Mouse (Mus musculus): ENCODE measurements at regions not wholly inside any gene's neighbourhood (a gene's known extent, or its start where the extent isn't known, plus 50 kb on each side); places are given as distances from the start of the nearest gene placed in this dataset. TPM values are rescaled to one million over a fixed set of nuclear protein-coding genes. Genes with fewer than 3 reads are reported as not detected.

DNA sequence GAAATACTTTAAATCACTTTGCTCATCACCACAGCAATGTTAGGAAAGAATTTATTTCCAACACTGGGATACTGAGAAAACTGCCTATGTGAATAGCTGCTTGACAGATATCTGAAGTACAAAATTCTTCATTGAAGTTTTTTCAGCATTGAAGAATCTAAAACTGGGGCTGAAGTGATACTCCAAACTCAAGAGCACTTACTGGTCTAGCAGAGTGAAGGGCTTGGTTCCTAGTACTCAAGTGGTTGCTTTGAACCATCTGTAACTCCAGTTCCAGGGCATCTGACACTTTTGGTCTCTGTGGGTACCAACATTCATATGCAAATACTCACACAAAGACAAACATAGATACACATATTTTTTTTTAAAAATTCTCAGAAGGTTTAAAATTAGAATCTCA lies 385.2 kb downstream of the Tex13c3 start:
- no peak overlapping the region for H3K9ac ChIP-seq (replicated peaks; ENCODE audit: low read length)
- DNase-seq (ENCODE audit: low spot score) = no peak
- no peak for ATAC-seq (replicated peaks; ENCODE audit: insufficient number of reproducible peaks, low FRiP score, low TSS enrichment, low read depth)
- H3K4me3 ChIP-seq (ENCODE audit: low read depth, low read length) = no peak overlapping the region
- H3K27ac ChIP-seq (replicated peaks; ENCODE audit: low read depth, low read length) = no peak overlapping the region
- no peaks in the 10 kb centered on the region for H3K27me3 ChIP-seq (ENCODE audit: control insufficient read depth, insufficient read depth, low read length)
- H3K36me3 ChIP-seq (replicated peaks; ENCODE audit: control insufficient read depth, insufficient read depth, low read depth, low read length) = no peaks in the 10 kb centered on the region
- no peak overlapping the region for H3K4me2 ChIP-seq (ENCODE audit: low read depth, low read length)
- H3K4me1 ChIP-seq (ENCODE audit: control insufficient read depth, insufficient read depth, low read length) = no peaks in the 10 kb centered on the region
- H3K9me3 ChIP-seq (replicated peaks; ENCODE audit: control insufficient read depth, low read length) = no peaks in the 10 kb centered on the region

GRCm38 (mm10) chrX:19084435-19084834 lies 396.7 kb downstream of the Tex13c3 start:
- WGBS = 95% methylated on average over 1 of the region's 1 CpGs
- no peak for ATAC-seq (replicated peaks; ENCODE audit: insufficient number of reproducible peaks, low FRiP score, low TSS enrichment, low read depth)
- no peak for DNase-seq (ENCODE audit: low spot score)
- Histone ChIP-seq H3K9me3 (replicated peaks; ENCODE audit: control insufficient read depth, low read length) (no peaks in the 10 kb centered on the region), H3K4me1 (ENCODE audit: control insufficient read depth, insufficient read depth, low read length) (no peaks in the 10 kb centered on the region), H3K4me2 (ENCODE audit: low read depth, low read length) (no peak overlapping the region), H3K27me3 (ENCODE audit: control insufficient read depth, insufficient read depth, low read length) (no peaks in the 10 kb centered on the region), H3K36me3 (replicated peaks; ENCODE audit: control insufficient read depth, insufficient read depth, low read depth, low read length) (no peaks in the 10 kb centered on the region), H3K27ac (replicated peaks; ENCODE audit: low read depth, low read length) (no peak overlapping the region), H3K9ac (replicated peaks; ENCODE audit: low read length) (no peak overlapping the region), H3K4me3 (ENCODE audit: low read depth, low read length) (no peak overlapping the region)

- Histone ChIP-seq H3K36me3 (replicated peaks; ENCODE audit: control insufficient read depth, insufficient read depth, low read depth, low read length) (no peaks in the 10 kb centered on the region), H3K27me3 (ENCODE audit: control insufficient read depth, insufficient read depth, low read length) (no peaks in the 10 kb centered on the region), H3K9me3 (replicated peaks; ENCODE audit: control insufficient read depth, low read length) (no peaks in the 10 kb centered on the region), H3K27ac (replicated peaks; ENCODE audit: low read depth, low read length) (no peak overlapping the region), H3K4me2 (ENCODE audit: low read depth, low read length) (no peak overlapping the region), H3K4me3 (ENCODE audit: low read depth, low read length) (no peak overlapping the region), H3K9ac (replicated peaks; ENCODE audit: low read length) (no peak overlapping the region), H3K4me1 (ENCODE audit: control insufficient read depth, insufficient read depth, low read length) (no peaks in the 10 kb centered on the region)
- no peak for DNase-seq (ENCODE audit: low spot score)
- no peak for ATAC-seq (replicated peaks; ENCODE audit: insufficient number of reproducible peaks, low FRiP score, low TSS enrichment, low read depth)
- 59% methylated on average over 2 of the region's 2 CpGs for WGBS
Measured at GRCm38 (mm10) chrX:19080021-19080420, 401.1 kb downstream of the Tex13c3 start.

MicroRNAs encoded in the stretch of these regions (microRNA counts, 519-probe panel; counts per million panel counts)
- 2,971 counts per million, percentile 38 among the panel's probes with 10 or more counts for microRNA mmu-miR-221
- not detected for microRNA mmu-miR-222

Small RNA genes in the stretch of these regions (microRNA-seq; reads per million reads assigned to microRNA genes)
- gene Mir221 (ENCODE audit: borderline number of aligned reads) = 259 reads per million, percentile 55 among the genes with 10 or more reads in this experiment
- 148 reads per million, percentile 48 among the genes with 10 or more reads in this experiment for gene Mir222 (ENCODE audit: borderline number of aligned reads)
